In the genomic region with DNA sequence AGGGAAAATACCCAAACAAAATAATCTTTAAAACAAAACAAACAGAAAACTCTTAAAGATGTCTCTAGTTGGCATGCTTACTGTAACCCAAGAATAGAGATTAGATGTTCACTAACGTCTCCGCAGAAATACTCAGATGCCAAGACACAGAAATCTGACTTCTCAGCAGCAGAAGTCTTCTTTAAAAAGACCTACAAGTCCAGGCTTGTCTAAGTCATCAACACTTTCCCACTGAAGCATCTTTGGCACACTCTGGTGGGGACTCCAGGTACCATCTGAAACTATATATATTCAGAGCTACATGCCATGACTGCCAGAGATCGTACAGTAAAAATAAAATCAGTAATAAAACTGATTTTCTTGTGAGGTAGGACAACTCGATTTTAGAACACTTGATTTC, we compare ENCODE assay signal across 11 mouse cellular contexts. TPM values are rescaled to one million over a fixed set of nuclear protein-coding genes. Genes with fewer than 3 reads are reported as not detected.
A peak's percentile ranks its signal among the peaks of the same experiment; 100 is the strongest.
DNase-seq lines count a peak whose midpoint lies in the region; ATAC-seq and TF ChIP-seq lines count a peak whose summit lies in the region.
"Had no signal": no experiment of that assay in that cellular context is flagged by ENCODE, and none has a peak within 500 bp of the region (broad histone marks: within the 10 kb centered on the region; RNA-seq: fewer than 3 reads in every experiment).

No protein-coding gene starts in this region.

- no peak overlapping the region for H3K4me2 ChIP-seq in heart, embryonic 11.5 days
- H3K4me2 ChIP-seq in lung, postnatal 0 days (replicated peaks; ENCODE audit: low read depth, low read length): no peak overlapping the region
- H3K4me2 ChIP-seq: midbrain, embryonic 12.5 days had no signal

- peak; percentile 86 for DNase-seq in heart, adult 11 months
- peak; percentile 62 for DNase-seq in lung, postnatal 0 days (ENCODE audit: low spot score)
- no peak for DNase-seq in lung, postnatal 14 days
- DNase-seq in MN1 (ENCODE audit: low spot score): peak; percentile 31
- DNase-seq in left cerebral cortex, postnatal 25 days (ENCODE audit: low spot score in 2 of 2): peak; percentile 32 to 65
- no peak for DNase-seq in adrenal gland, postnatal 4 days (ENCODE audit: low spot score in 2 of 2)
- DNase-seq: thymus, postnatal 14 days had no signal

- no peak overlapping the region for H3K4me3 ChIP-seq in heart, embryonic 11.5 days (ENCODE audit: low read depth, low read length)
- no peak overlapping the region for H3K4me3 ChIP-seq in lung, postnatal 0 days (ENCODE audit: low read depth, low read length)
- H3K4me3 ChIP-seq: midbrain, embryonic 12.5 days had no signal

- H3K36me3 ChIP-seq in heart, embryonic 11.5 days (ENCODE audit: control insufficient read depth, insufficient read depth, low read length): no peaks in the 10 kb centered on the region
- H3K36me3 ChIP-seq in lung, postnatal 0 days (ENCODE audit: insufficient read depth, low read length): no peaks in the 10 kb centered on the region
- H3K36me3 ChIP-seq: midbrain, embryonic 12.5 days had no signal

- intact Hi-C loops in left cerebral cortex, postnatal 25 days (cut with DNase I): loop anchor here (5.0 kb wide), 1 partner anchor 248 kb away; the partner anchor contains the start of gene Mef2a

- ATAC-seq in heart, embryonic 11.5 days (replicated peaks; ENCODE audit: insufficient number of reproducible peaks, low FRiP score, low TSS enrichment): no peak
- no peak for ATAC-seq in lung, postnatal 0 days
- no peak for ATAC-seq in erythroid progenitor cell, adult 5-6 weeks (replicated peaks; ENCODE audit: low FRiP score, poor library complexity, severe bottlenecking)

- H3K4me1 ChIP-seq in heart, embryonic 11.5 days (ENCODE audit: control insufficient read depth, insufficient read depth, low read length): peaks cover 9% of the 10 kb centered on the region; the same call in 1 of the 2 replicates
- no peaks in the 10 kb centered on the region for H3K4me1 ChIP-seq in lung, postnatal 0 days (ENCODE audit: insufficient read depth, low read depth, low read length)
- H3K4me1 ChIP-seq: midbrain, embryonic 12.5 days had no signal

- no peaks in the 10 kb centered on the region for H3K27me3 ChIP-seq in heart, embryonic 11.5 days (ENCODE audit: control insufficient read depth, insufficient read depth, low read length)
- H3K27me3 ChIP-seq in lung, postnatal 0 days (replicated peaks; ENCODE audit: insufficient read depth, low read length): no peaks in the 10 kb centered on the region
- H3K27me3 ChIP-seq: midbrain, embryonic 12.5 days had no signal

- no peak overlapping the region for H3K9ac ChIP-seq in heart, embryonic 11.5 days (ENCODE audit: low read depth, low read length)
- H3K9ac ChIP-seq in lung, postnatal 0 days (replicated peaks; ENCODE audit: low read depth): no peak overlapping the region
- H3K9ac ChIP-seq: liver, embryonic 14.5 days; midbrain, embryonic 12.5 days had no signal

- peak; percentile 60 for TF ChIP-seq CTCF in lung, postnatal 0 days (IDR thresholded peaks at IDR 0.05)

- H3K9me3 ChIP-seq in heart, embryonic 11.5 days (replicated peaks; ENCODE audit: control insufficient read depth, low read length): no peaks in the 10 kb centered on the region
- H3K9me3 ChIP-seq in lung, postnatal 0 days (ENCODE audit: low read length): no peaks in the 10 kb centered on the region
- H3K9me3 ChIP-seq: midbrain, embryonic 12.5 days had no signal

- no peak overlapping the region for H3K27ac ChIP-seq in heart, embryonic 11.5 days (ENCODE audit: low read depth, low read length)
- no peak overlapping the region for H3K27ac ChIP-seq in lung, postnatal 0 days (ENCODE audit: low read length)
- H3K27ac ChIP-seq: liver, embryonic 14.5 days; midbrain, embryonic 12.5 days had no signal

- no peak for TF ChIP-seq EP300 in lung, postnatal 0 days (IDR thresholded peaks at IDR 0.05)

- 68% methylated on average over 4 of the region's 4 CpGs for WGBS in heart, embryonic 11.5 days (ENCODE audit: insufficient replicate concordance)
- WGBS in lung, postnatal 0 days: 69% methylated on average over 4 of the region's 4 CpGs

RNA-seq across cellular contexts. Expression of gene Lrrc28, which starts 25.2 kb away (rescaled TPM):
- polyA plus RNA-seq in heart, embryonic 11.5 days (2014; fragmentation: Nextera tagmentation; extraction: Ambion mirVana): 10.8 and 11.5 TPM in 2 replicates
- polyA plus RNA-seq in lung, postnatal 0 days (2015; fragmentation: Nextera tagmentation; extraction: Ambion mirVana): 13.4 and 14.0 TPM in 2 replicates
- 10 to 100 TPM; 33.8 to 36.8 TPM for total RNA-seq in left cerebral cortex, postnatal 25 days (2021)
- 10 to 100 TPM; 17.1 to 18.8 TPM for total RNA-seq in adrenal gland, postnatal 4 days (2021)
- total RNA-seq in erythroid progenitor cell, adult 5-6 weeks (2015; ENCODE audit: low replicate concordance): 11.2 and 13.4 TPM in 2 replicates
- 7.3 and 9.6 TPM in 2 replicates for total RNA-seq in erythroid progenitor cell, adult 5-6 weeks (2017; ENCODE audit: low replicate concordance)

RNA-seq across cellular contexts. Expression of gene Ttc23, which starts 27.4 kb away (rescaled TPM):
- 20.2 and 24.6 TPM in 2 replicates for polyA plus RNA-seq in heart, embryonic 11.5 days (2014; fragmentation: Nextera tagmentation; extraction: Ambion mirVana)
- 14.4 and 17.3 TPM in 2 replicates for polyA plus RNA-seq in lung, postnatal 0 days (2015; fragmentation: Nextera tagmentation; extraction: Ambion mirVana)
- 10 to 100 TPM in 1 of 2 experiments, 1 to 10 TPM in 1; 7.1 to 10.3 TPM for total RNA-seq in left cerebral cortex, postnatal 25 days (2021)
- 10 to 100 TPM; 46.1 to 46.6 TPM for total RNA-seq in adrenal gland, postnatal 4 days (2021)
- total RNA-seq in erythroid progenitor cell, adult 5-6 weeks (2015; ENCODE audit: low replicate concordance): 14.1 TPM in 1 of 2 replicates, not detected in the other
- 0.77 TPM in 1 of 2 replicates, not detected in the other for total RNA-seq in erythroid progenitor cell, adult 5-6 weeks (2017; ENCODE audit: low replicate concordance)

Comparison
In these comparisons a context has a peak if more than half of its experiments do, and no peak if none do; other contexts are left out.
1. DNase-seq: peak in heart, adult 11 months (single experiment), lung, postnatal 0 days (single experiment), MN1 (single experiment) and left cerebral cortex, postnatal 25 days (2 of 2); none in lung, postnatal 14 days (single experiment) and adrenal gland, postnatal 4 days (0 of 2).